Mouse (Mus musculus): Measurements from ENCODE around the gene Harbi1.
A peak's percentile ranks its signal among the peaks of the same experiment; 100 is the strongest.
"Not testable (repeated sequence)": the region's sequence is repeated elsewhere in the genome, so short reads cannot be mapped to it uniquely, and the experiment has no call there.

The Harbi1 gene

GRCm38 (mm10) chr2:91714921-91715320 is 4.3 kb downstream of the Harbi1 start:
- peak; percentile 65 for DNase-seq (ENCODE audit: low read depth, low spot score)

DNA sequence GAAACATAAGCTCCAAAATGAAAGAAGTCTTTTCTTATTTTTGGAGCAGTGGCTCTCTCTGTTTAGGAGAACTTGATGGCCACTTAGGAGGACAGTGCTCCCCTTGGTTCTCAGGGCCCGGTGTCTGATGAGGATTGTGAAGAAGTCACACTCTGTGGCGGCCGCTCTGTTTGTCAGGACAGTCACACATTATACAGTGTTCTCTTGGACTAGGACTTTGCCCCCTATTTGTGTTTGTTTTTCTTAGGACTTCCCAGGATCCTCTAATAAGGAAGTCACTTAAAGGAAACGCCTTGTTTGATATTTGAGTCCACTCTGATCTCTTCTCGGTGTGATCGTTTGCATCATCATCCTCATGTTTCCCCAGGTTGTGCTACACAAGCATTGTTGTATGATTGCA is 7.6 kb downstream of the Harbi1 start:
- no peak for DNase-seq (ENCODE audit: low read depth, low spot score)

DNA sequence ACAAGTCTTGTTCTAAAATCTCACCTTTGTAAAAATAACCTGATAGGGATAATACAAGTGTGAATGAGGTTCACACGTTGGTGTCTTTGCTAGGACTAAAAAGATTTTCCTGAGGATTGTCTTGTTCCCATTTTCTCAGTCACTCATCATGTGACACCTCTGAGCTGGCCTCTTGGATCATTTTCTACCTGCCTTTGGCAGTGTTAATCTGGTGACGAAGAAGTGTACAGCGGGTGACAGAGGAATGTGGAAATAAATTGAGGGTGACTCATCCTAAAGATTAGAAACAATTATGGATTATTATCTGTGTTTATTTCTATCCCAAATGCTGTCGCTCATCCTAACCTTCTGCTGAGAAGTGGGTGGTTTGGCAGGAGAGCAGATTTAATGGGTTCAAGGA is 12.7 kb downstream of the Harbi1 start:
- DNase-seq (ENCODE audit: low read depth, low spot score) = no peak

GRCm38 (mm10) chr2:91723951-91724350 is 13.3 kb downstream of the Harbi1 start:
- DNase-seq (ENCODE audit: low read depth, low spot score) = no peak

- no peak for DNase-seq (ENCODE audit: low read depth, low spot score)
Observed at GRCm38 (mm10) chr2:91724716-91725115, 14.1 kb downstream of the Harbi1 start.

GRCm38 (mm10) chr2:91725476-91725875 is 14.8 kb downstream of the Harbi1 start:
- DNase-seq (ENCODE audit: low read depth, low spot score) = not testable (repeated sequence)

DNA sequence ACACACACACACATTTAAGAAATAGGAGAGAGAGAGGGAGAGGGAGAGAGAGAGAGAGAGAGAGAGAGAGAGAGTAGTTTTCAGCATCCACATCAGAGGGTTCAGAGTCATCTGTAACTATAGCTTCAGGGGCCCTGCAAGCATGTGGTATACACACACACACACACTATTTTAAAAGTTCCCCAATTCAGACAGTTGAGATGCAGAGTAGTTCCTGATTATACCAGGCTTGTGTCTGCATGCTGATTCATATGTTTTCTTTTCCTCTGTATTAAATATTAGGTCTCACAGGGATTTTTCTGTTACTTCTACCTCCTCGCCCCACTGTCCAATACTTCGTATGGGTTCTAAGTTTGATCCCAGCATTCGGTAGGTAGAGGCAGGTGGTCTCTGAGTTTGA is 16.4 kb downstream of the Harbi1 start:
- no peak for DNase-seq (ENCODE audit: low read depth, low spot score)

DNA sequence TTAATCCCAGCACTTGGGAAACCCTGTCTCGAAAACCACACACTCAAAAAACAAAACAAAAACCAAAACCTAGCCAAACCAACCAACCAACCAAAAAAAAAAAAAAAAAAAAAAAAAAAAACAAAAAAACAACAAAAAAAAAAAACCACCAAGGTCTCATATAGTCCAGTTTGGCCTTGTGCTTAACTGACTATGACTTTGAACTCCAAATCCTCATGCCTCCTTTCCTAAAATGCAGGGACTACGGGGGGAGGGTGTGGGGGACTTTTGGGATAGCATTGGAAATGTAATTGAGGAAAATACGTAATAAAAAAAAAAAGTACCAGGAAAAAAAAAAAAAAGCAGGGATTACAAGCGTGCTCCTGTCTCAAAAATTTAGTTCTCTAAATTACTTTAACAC is 18.9 kb downstream of the Harbi1 start:
- no peak for DNase-seq (ENCODE audit: low read depth, low spot score)

GRCm38 (mm10) chr2:91729971-91730821 is 19.5 kb downstream of the Harbi1 start, which contains the start of gene Ambra1:
Ambra1 (plus strand) TSS chr2:91730134.
- peak; percentile 76 for DNase-seq (ENCODE audit: low read depth, low spot score)

DNA sequence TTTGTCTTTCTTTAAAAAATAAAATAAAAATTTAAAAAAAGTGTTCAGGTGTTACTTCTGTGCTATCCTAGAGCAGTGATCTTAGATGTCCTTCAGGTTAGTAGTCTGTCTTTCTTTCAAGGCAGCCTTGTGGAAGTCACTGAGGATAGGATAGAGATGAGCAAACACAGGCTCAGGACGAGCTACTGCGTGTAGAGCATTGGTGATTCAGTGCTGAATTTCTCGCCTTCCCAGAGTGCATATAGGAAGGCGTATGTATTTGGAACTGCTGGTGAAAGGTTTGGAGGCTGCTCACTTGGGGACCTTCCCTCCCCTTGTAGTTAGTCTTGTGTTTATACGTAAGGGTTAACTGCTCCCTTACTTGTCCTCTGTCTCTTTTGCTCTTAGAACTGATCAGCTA is 24.6 kb downstream of the Harbi1 start:
- no peak for DNase-seq (ENCODE audit: low read depth, low spot score)

DNA sequence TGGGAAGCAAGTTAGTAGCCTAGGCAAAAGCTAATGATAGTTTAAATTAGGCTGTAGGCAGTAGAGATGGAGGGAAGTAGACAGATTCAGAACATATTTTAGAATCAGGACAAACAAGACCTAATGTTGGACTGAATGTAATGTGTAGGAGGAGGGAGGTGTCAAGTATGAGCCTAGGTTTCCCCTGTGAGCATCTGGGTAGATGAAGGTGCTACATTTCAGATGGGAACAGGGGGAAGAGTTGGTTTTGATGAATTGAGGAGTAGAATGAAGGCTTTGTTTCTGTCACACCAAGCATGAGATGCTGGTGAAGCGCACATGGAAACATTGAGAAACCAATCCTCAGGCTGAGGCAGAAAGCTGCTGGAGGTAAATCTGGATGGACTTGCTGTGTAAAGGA is 28.9 kb downstream of the Harbi1 start:
- DNase-seq (ENCODE audit: low read depth, low spot score) = no peak

DNA sequence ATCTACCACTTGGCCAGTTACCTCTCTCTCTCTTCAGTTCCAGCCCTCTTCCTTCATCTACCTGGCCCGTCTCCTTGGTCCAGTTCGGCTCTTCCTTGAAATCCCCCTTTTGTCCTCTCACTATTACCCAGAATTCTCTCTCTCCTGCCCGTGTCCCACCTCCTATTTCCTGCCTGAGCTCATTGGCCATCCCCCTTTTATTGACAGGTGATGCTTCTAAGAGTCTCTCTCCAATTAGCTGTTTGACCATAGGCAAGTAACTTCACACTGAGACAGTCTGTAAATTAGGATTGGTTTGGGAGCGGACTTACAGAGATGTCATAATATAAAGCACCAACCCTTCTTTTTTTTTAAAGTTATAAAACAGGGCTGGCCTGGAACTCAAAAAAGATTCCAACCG is 34.0 kb downstream of the Harbi1 start:
- no peak for DNase-seq (ENCODE audit: low read depth, low spot score)

- no peak for DNase-seq (ENCODE audit: low read depth, low spot score)
Observed at GRCm38 (mm10) chr2:91749811-91750261, 39.2 kb downstream of the Harbi1 start.

Measured in retina, adult 2 months (tissue).